Mouse (Mus musculus): ENCODE measurements around the gene Hist1h4b.

Hist1h4b gene

GRCm38 (mm10) chr13:23740910-23741309, 15.9 kb upstream of the Hist1h4b start:
- no peak for DNase-seq

DNA sequence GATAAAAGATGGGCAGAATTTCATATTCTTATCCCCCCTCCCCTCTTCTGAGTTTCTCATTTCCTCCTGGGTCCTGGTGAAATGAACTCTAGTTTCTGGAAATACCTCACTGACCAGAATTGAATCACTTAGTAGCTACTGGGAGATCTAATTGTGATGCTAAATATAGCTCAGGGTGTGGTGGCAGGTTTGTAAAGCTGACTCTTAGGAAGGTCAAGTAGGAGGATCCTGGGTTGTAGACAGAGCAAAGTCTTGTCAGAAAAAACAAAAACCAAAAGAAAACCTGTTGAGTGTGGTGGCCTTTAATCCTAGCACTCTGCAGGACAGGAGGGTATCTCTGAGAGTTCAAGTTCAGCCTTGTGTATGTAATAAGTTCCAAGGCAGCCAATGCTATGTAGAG, 14.8 kb upstream of the Hist1h4b start:
- no peak for DNase-seq

GRCm38 (mm10) chr13:23743215-23743614, 13.6 kb upstream of the Hist1h4b start:
- DNase-seq: no peak

- no peak for DNase-seq
Observed at GRCm38 (mm10) chr13:23743963-23744362, 12.8 kb upstream of the Hist1h4b start.

DNA sequence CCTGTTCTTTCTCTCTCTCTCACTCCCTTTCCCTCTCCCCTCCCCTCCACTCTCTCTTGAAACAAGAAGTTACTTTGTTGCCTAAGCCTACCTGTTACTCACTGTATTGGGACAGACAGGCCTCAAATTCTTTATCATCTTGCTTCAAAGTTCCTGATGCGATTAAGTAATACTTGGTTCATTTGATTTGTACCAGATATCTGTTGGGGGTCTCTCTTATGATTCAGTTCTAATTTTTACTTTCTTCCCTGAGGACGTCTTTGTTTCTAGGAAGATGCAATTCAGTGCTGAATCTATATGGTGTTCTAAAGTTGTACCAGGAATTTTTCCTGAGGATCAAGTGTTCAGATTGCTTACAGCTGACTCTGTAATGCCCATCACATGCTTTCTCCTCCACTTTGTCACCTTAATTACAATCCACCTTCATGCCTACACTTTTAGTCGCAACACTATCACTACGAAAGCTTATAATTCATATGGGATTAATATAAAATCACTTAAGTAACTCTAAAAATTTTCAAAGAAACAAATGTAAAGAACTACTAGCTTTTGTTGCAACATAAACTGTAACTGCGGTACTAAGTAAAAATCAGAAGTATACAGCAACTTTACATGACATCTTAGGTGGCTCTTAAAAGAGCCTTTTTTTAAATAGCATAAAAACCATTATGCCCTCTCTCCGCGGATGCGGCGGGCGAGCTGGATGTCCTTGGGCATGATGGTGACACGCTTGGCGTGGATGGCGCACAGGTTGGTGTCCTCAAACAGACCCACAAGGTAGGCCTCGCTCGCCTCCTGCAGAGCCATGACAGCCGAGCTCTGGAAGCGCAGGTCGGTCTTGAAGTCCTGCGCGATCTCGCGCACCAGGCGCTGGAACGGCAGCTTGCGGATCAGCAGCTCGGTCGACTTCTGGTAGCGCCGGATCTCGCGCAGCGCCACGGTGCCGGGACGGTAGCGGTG, 12.1 kb upstream of the Hist1h4b start:
- no peak for DNase-seq

GRCm38 (mm10) chr13:23745381-23746161, 11.2 kb upstream of the Hist1h4b start, which contains the start of gene Hist1h3c:
Hist1h3c (minus strand) TSS chr13:23745602.
- peak; percentile 83 to 90 for DNase-seq

GRCm38 (mm10) chr13:23746201-23747080, 10.4 kb upstream of the Hist1h4b start, which contains the start of gene Hist1h2bb:
Hist1h2bb (plus strand) TSS chr13:23746734.
- DNase-seq: peak; percentile 60 to 72

- no peak for DNase-seq
Observed at GRCm38 (mm10) chr13:23747081-23747891, 9.5 kb upstream of the Hist1h4b start.

DNA sequence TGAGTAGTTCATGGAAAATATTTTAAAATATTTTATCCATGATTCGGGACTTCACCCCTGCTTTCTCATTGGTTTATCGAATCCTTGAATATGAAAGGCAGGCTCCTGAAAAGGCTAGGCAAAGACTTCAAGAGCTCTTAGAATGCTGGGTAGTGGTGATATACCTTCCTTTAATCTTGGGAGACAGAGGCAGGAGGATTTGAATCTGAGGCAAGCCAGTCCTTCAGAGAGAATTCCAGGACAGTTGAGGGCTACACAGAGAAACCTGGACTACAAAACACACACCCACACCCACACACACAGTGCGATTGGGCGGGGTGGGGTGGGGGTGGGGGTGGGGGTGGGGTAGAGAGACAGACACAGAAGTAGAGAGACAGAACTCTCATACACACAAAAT, 8.9 kb upstream of the Hist1h4b start:
- no peak for DNase-seq

DNA sequence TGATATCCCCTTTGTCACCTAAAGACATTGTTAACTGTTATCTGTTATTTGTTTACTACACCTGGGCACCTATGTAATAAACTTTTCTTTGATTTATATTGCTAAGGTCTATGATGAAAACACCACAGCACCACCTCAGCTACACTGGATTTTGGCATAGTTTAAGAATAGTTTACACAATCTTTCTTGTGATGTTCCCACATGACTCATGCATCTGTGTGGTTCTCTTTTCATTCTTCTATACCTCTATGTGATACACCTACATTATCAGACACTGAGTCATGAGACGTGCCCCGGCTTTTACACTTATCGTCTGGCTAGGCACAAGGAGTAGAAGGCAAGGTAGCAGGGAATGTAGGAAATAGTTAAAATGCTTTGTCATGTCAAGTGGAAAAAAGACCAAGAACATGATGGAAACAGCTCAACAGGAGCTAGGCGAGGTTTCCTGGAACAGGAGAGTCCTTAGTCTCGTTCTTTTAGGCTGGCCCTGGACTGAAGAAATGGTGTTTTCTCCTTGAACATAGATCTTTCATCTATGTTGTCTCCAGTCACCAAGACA, 7.2 kb upstream of the Hist1h4b start:
- DNase-seq: no peak

- DNase-seq: peak; percentile 33 to 62
Observed at GRCm38 (mm10) chr13:23750839-23751477, 5.9 kb upstream of the Hist1h4b start, which contains the start of gene Hist1h2ab. Hist1h2ab (plus strand) TSS chr13:23751126.

DNA sequence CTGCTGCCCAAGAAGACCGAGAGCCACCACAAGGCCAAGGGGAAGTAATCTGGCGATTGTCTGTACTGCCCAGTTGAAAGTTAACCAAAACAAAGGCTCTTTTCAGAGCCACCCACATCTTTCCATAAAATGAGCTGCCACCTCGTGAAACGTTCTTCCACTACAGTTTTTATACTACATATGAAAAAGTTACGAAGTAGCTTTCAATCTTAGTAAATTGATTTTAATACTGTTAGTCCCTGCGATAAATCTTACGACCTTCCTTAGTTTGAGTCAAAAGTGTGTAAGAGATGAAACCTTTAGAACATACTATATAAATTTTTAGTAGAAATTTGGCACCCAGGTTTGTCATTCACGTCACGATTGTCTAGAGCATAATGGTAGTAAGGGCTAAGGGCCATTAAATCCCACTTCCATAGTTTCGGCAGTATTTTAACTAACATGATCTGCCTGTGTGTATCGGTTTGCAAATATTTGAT, 5.3 kb upstream of the Hist1h4b start:
- no peak for DNase-seq

DNA sequence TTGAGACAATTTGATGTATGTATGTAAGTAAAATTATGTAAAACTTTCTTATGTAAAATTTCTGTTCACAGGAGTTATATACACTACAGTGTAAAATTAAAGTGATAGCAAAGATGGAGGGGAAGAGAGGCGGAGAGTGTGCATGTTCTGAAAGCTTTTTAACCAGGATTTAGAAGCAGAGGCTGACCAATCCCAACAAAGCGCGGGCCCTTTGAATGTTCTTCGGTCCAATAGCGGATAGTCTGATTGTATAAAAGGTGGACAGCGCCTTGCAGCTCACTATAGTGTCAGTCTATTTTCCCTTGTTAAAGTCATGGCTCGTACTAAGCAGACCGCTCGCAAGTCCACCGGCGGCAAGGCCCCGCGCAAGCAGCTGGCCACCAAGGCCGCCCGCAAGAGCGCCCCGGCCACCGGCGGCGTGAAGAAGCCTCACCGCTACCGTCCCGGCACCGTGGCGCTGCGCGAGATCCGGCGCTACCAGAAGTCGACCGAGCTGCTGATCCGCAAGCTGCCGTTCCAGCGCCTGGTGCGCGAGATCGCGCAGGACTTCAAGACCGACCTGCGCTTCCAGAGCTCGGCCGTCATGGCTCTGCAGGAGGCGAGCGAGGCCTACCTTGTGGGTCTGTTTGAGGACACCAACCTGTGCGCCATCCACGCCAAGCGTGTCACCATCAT, 4.6 kb upstream of the Hist1h4b start, which contains the start of gene Hist1h3b:
Hist1h3b (plus strand) TSS at position 201 of the 675 bp plus-strand sequence.
- peak; percentile 78 to 84 for DNase-seq

GRCm38 (mm10) chr13:23752742-23753172, 4.1 kb upstream of the Hist1h4b start:
- no peak for DNase-seq

DNA sequence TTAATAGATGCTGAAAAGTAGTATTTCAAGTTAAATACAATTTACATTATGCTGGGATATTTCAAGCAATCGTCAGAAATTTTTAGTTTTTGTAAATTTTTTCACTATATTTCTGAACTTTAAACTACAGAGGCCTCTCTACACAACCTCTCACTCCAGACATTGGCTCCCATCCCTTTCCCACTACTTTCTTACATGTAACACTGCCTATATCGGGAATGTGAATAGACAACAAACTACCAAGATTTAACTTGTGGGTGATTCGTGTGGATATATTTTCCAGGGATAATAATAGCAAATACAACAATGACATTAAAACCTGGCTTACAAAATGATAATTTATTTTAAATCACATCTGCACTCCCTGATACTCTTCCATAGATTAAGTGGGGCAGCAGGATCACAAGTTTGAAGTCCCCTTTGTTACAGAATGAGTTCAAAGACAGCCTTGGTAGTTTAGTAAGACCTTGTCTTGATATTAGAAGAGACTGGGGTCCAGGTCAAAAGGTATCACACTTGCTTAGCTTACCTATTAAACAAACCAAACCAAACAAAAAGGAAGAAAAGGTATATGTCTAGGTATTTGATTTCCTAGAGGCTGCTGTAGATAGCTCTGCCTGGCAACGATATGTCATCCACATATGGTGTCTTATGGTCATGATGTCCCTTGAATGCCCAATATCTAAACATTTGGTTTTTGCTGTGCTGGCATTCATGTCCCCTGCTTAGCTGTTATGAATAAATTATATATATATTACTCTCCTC, 3.3 kb upstream of the Hist1h4b start:
- DNase-seq: no peak

DNA sequence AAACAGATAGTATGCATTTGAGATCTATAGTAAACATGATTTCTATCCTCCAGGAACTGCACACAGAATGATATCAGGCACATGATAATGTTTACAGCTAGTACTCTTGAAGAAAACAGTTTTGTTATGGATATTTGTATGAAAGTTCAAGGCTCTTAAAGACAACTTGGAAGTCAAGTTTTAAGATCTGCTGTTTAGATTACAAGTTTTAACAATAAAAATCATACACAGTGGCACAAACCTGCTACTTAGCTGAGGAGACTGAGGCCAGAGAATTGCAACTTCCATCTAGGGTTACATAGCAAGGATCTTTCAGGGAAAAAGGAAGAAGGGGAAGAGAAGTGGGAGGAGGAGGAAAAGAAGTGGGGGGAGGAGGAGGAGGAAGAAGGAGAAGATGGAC, 1.8 kb upstream of the Hist1h4b start:
- no peak for DNase-seq

DNA sequence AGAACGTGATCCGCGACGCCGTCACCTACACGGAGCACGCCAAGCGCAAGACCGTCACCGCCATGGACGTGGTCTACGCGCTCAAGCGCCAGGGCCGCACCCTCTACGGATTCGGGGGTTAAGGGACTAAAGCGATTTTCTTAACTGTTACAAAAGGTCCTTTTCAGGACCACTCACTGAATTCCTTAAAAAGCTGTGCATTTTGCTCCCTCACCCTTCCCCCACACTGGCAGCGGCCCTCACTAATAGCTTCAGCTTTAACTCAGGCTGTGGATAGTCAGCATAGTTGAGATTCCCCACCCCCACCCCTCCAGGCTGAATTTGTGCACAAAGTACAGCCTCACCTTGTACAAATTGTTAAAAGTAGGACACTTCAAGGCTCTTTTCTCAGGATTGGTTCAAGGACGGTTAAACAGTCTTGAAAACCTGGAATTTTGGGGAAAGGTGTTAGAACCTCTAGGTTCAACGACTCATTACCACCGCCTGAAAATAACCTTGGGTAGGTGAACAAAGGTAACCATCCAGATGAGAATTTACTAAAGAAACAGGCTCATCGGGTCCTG, 479 bp downstream of the Hist1h4b start:
- no peak for DNase-seq

- DNase-seq: no peak
Observed at GRCm38 (mm10) chr13:23757921-23758320, 1.1 kb downstream of the Hist1h4b start.
